Mouse (Mus musculus) heart, adult 2 months (tissue): ENCODE data around the gene Kdm4b. TPM values are rescaled to one million over a fixed set of nuclear protein-coding genes. Genes with fewer than 3 reads are reported as not detected.

ENCODE experiments used
- DNase-seq, 2 experiments: peaks; one replicate each; pipeline ENCODE4 v3.0.0; 2021
- H3K27ac ChIP-seq: fragments of 200-600 bp; 2 replicates; pipeline ENCODE4 v1.8.1; 2022
- H3K27me3 ChIP-seq: fragments of 200-500 bp; 2 replicates; pipeline ENCODE4 v1.6.1; 2012; ENCODE audit warnings: mild to moderate bottlenecking, low read length, inconsistent platforms, mixed read lengths; ENCODE audit not compliant: control insufficient read depth, insufficient read depth
- H3K36me3 ChIP-seq: fragments of 200-500 bp; 2 replicates; pipeline ENCODE4 v1.6.1; 2012; ENCODE audit warnings: low read length, inconsistent platforms; ENCODE audit not compliant: control insufficient read depth, insufficient read depth
- H3K4me1 ChIP-seq: fragments of 200-500 bp; 2 replicates; pipeline ENCODE4 v1.6.1; 2011; ENCODE audit warnings: low read length; ENCODE audit not compliant: control insufficient read depth, insufficient read depth
- H3K4me3 ChIP-seq: fragments of 200-600 bp; 2 replicates; pipeline ENCODE4 v1.8.1; 2022
- H3K79me2 ChIP-seq: fragments of 200-500 bp; replicated peaks from 2 replicates; pipeline ENCODE4 v1.6.1; 2012; ENCODE audit warnings: mild to moderate bottlenecking, inconsistent platforms, low read length, moderate library complexity, mixed read lengths; ENCODE audit not compliant: control insufficient read depth, insufficient read depth
- H3K9ac ChIP-seq: fragments of 200-500 bp; 2 replicates; pipeline ENCODE4 v1.6.1; 2012; ENCODE audit warnings: low read depth, mild to moderate bottlenecking, control low read depth, inconsistent platforms, low read length, mixed read lengths
- CTCF ChIP-seq: fragments of 200-600 bp; IDR thresholded peaks from 2 replicates; pipeline ENCODE4 v1.8.1; 2022; ENCODE audit warnings: antibody characterized with exemption, mild to moderate bottlenecking, moderate library complexity
- EP300 ChIP-seq: fragments of 200-500 bp; IDR thresholded peaks from 2 replicates; pipeline ENCODE4 v1.6.1; 2011; ENCODE audit warnings: low read depth, low read length, control low read depth; ENCODE audit not compliant: insufficient read depth
- POLR2A ChIP-seq: fragments of 200-500 bp; IDR thresholded peaks from 2 replicates; pipeline ENCODE4 v1.6.1; 2011; ENCODE audit warnings: mild to moderate bottlenecking, low read depth, low read length, control low read depth; ENCODE audit not compliant: insufficient read depth
- WGBS: fragments of 180-500 bp; shearing (Covaris S2); methylation state at CpG from one replicate; pipeline ENCODE4 v1.1.7; 2018; 5-methylcytosine and 5-hydroxymethylcytosine counted together
- intact Hi-C: fragments of 180-260 bp; cut with DNase I; formaldehyde crosslinking; loops from one replicate; pipeline ENCODE4 v1.15.1; 2025
- polyA plus RNA-seq: library from polyadenylated mRNA; depleted of rRNA; stranded (reverse); fragments of >200 nt; gene quantifications from 2 replicates; pipeline ENCODE4 v1.2.3, GENCODE M21; 2012
- total RNA-seq, 2 experiments: library from RNA; stranded (reverse); gene quantifications; 2 replicates each; pipeline ENCODE4 v1.2.3; 2021

Kdm4b gene
- total and polyA plus RNA-seq, 3 experiments: 23.0 to 36.1 (median 26.2) TPM

DNA sequence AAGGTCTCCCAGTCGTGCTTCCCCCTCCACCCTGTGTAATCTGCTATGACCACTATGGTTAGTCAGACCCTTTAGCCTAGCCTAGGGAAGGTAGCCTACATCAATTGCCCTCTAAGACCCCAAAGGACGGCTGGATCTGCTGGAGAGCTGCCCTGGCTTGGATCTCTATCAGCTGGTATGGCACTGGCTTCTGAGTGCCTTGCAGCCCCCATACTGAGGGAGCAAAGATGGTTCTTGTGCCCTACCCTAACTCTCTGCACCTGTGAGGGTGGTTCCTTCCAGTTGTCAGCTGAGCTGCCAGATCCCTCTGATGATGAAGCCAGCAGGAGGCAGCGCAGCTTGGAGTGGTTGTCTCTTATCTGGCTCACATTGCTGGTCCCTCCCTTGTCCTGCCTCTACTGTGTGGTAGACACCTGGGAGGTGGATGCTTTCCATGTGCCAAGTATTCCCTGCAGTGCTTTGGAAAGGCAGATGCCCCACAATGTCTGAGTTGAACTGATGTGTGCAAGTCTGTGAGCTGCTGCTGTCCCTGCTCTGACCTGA is 33.4 kb downstream of the Kdm4b start:
- Histone ChIP-seq H3K27me3 (no peaks in the 10 kb centered on the region), H3K79me2 (no peaks in the 10 kb centered on the region), H3K4me1 (no peaks in the 10 kb centered on the region), H3K4me3 (no peak overlapping the region), H3K27ac (no peak overlapping the region), H3K9ac (no peak overlapping the region), H3K36me3 (no peaks in the 10 kb centered on the region)
- TF ChIP-seq CTCF (no peak), POLR2A (no peak), EP300 (no peak)
- 83% methylated on average over 3 of the region's 3 CpGs for WGBS
- intact Hi-C loops: loop anchor here (5.0 kb wide), 1 partner anchor 73 kb away; no protein-coding TSS in a partner anchor
- no peak for DNase-seq

DNA sequence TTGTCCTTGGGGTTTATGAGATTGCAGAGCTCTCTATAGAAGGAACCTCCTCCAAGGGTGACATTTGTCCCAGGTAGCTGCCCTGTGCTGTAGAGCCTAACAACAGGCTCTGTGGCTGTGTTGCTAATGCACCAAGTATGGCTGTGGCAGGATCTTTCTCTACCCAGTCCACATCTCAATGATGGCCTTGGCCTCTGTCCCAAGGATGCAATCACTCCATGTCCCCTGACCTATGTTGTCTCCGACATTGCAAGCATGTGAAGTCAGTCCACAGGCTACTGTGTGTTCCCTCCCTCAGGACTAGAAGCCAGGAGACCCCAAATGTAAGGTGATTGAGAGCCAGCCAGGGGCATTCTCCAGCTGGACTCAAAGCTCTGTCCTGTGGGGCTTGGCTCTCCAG is 34.0 kb downstream of the Kdm4b start:
- intact Hi-C loops: loop anchor here (5.0 kb wide), 1 partner anchor 72 kb away; no protein-coding TSS in a partner anchor
- no peaks in the 10 kb centered on the region for H3K79me2 ChIP-seq
- no peak overlapping the region for H3K27ac ChIP-seq
- DNase-seq: no peak
- TF ChIP-seq POLR2A: no peak
- no peak for TF ChIP-seq EP300
- no peak for TF ChIP-seq CTCF
- H3K27me3 ChIP-seq: no peaks in the 10 kb centered on the region
- WGBS: 73% methylated on average over 1 of the region's 1 CpGs
- no peak overlapping the region for H3K4me3 ChIP-seq
- H3K4me1 ChIP-seq: no peaks in the 10 kb centered on the region
- H3K9ac ChIP-seq: no peak overlapping the region
- H3K36me3 ChIP-seq: no peaks in the 10 kb centered on the region

GRCm38 (mm10) chr17:56360451-56360850 is 34.6 kb downstream of the Kdm4b start:
- Histone ChIP-seq H3K27ac (no peak overlapping the region), H3K9ac (no peak overlapping the region), H3K4me3 (no peak overlapping the region), H3K27me3 (no peaks in the 10 kb centered on the region), H3K4me1 (peaks cover 3% of the 10 kb centered on the region; the same call in 1 of the 2 replicates), H3K36me3 (no peaks in the 10 kb centered on the region), H3K79me2 (no peaks in the 10 kb centered on the region)
- 76% methylated on average over 8 of the region's 8 CpGs for WGBS
- intact Hi-C loops: no loop called here
- TF ChIP-seq CTCF (no peak), POLR2A (no peak), EP300 (no peak)
- DNase-seq: no peak

GRCm38 (mm10) chr17:56361542-56361941 is 35.7 kb downstream of the Kdm4b start:
- no peaks in the 10 kb centered on the region for H3K79me2 ChIP-seq
- no peak for TF ChIP-seq CTCF
- TF ChIP-seq EP300: no peak
- TF ChIP-seq POLR2A: no peak
- H3K27me3 ChIP-seq: no peaks in the 10 kb centered on the region
- H3K27ac ChIP-seq: no peak overlapping the region
- no peak for DNase-seq
- intact Hi-C loops: no loop called here
- no peak overlapping the region for H3K4me3 ChIP-seq
- no peaks in the 10 kb centered on the region for H3K36me3 ChIP-seq
- WGBS: 88% methylated on average over 2 of the region's 2 CpGs
- H3K4me1 ChIP-seq: peaks cover 8% of the 10 kb centered on the region
- no peak overlapping the region for H3K9ac ChIP-seq

GRCm38 (mm10) chr17:56365791-56366673 is 40.2 kb downstream of the Kdm4b start:
- no peaks in the 10 kb centered on the region for H3K36me3 ChIP-seq
- TF ChIP-seq CTCF (no peak), POLR2A (no peak), EP300 (no peak)
- no peaks in the 10 kb centered on the region for H3K79me2 ChIP-seq
- H3K4me1 ChIP-seq: peaks cover 8% of the 10 kb centered on the region
- 43% methylated on average over 7 of the region's 7 CpGs for WGBS
- no peak overlapping the region for H3K9ac ChIP-seq
- intact Hi-C loops: no loop called here
- no peak overlapping the region for H3K27ac ChIP-seq
- no peak for DNase-seq
- no peaks in the 10 kb centered on the region for H3K27me3 ChIP-seq
- H3K4me3 ChIP-seq: no peak overlapping the region

DNA sequence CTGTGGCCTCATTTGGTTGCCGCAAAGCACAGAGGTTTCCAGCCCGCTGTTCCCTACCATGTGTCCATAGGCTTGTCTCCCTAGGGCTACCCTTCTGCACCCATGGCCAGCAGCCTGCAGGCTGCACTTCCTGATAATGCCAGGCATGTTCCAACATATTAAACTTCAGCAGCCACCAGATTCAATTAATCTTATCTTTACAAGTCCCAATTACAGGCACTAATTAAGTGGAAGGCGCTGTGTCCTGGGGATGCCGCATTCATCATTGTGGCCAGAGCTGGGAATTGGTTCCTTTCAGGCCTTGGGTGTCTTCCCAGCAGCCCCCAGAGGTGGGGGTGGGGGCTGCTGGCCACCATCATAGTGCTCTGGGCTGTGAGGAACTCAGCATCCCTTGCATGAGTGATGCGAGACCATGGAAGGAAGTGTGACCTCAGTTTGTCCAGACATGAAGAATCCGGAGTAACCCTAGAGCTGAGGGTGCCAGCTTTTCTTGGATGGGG is 42.5 kb downstream of the Kdm4b start:
- intact Hi-C loops: no loop called here
- Histone ChIP-seq H3K27ac (no peak overlapping the region), H3K27me3 (no peaks in the 10 kb centered on the region), H3K4me1 (peaks cover 8% of the 10 kb centered on the region), H3K36me3 (no peaks in the 10 kb centered on the region), H3K9ac (no peak overlapping the region), H3K79me2 (no peaks in the 10 kb centered on the region), H3K4me3 (no peak overlapping the region)
- DNase-seq: no peak
- WGBS: 74% methylated on average over 6 of the region's 6 CpGs
- TF ChIP-seq EP300: no peak
- no peak for TF ChIP-seq CTCF
- no peak for TF ChIP-seq POLR2A
